ENCODE assay signal across 21 mouse cellular contexts in genomic region chr3:153414132-153414531, GRCm38 (mm10).
DNase-seq lines count a peak whose midpoint lies in the region; ATAC-seq lines count a peak whose summit lies in the region.
"Had no signal": no experiment of that assay in that cellular context is flagged by ENCODE, and none has a peak within 500 bp of the region (broad histone marks: within the 10 kb centered on the region; RNA-seq: fewer than 3 reads in every experiment).

No protein-coding gene starts in this region.

- ATAC-seq in frontal cortex, adult (ENCODE audit: low TSS enrichment), result peak; percentile 58
- ATAC-seq in hindbrain, embryonic 14.5 days (ENCODE audit: low FRiP score), result no peak
- ATAC-seq: CD4-positive, CD25-positive, alpha-beta regulatory T cell, adult 4 months; forebrain, embryonic 15.5 days; hindbrain, embryonic 16.5 days; intestine, embryonic 15.5 days had no signal

- H3K27ac ChIP-seq in hindbrain, embryonic 14.5 days, result no peak overlapping the region
- H3K27ac ChIP-seq: embryonic facial prominence, embryonic 12.5 days; embryonic facial prominence, embryonic 15.5 days; forebrain, embryonic 15.5 days; gastrocnemius, adult 2 months; hindbrain, embryonic 12.5 days; intestine, embryonic 15.5 days had no signal

- no peak overlapping the region for H3K4me2 ChIP-seq in hindbrain, embryonic 14.5 days (replicated peaks)
- H3K4me2 ChIP-seq: embryonic facial prominence, embryonic 12.5 days; embryonic facial prominence, embryonic 15.5 days; forebrain, embryonic 15.5 days; heart, embryonic 11.5 days; hindbrain, embryonic 12.5 days; intestine, embryonic 15.5 days had no signal

- no peaks in the 10 kb centered on the region; the same call in 1 of the 2 replicates for H3K4me1 ChIP-seq in hindbrain, embryonic 14.5 days (replicated peaks; ENCODE audit: control insufficient read depth, insufficient read depth, low read length)
- H3K4me1 ChIP-seq: embryonic facial prominence, embryonic 12.5 days; embryonic facial prominence, embryonic 15.5 days; forebrain, embryonic 15.5 days; intestine, embryonic 15.5 days had no signal

- H3K27me3 ChIP-seq in hindbrain, embryonic 14.5 days (ENCODE audit: control insufficient read depth, insufficient read depth, low read length), result no peaks in the 10 kb centered on the region
- H3K27me3 ChIP-seq: embryonic facial prominence, embryonic 12.5 days; embryonic facial prominence, embryonic 15.5 days; forebrain, embryonic 15.5 days; hindbrain, embryonic 12.5 days; intestine, embryonic 15.5 days had no signal

- H3K36me3 ChIP-seq in hindbrain, embryonic 14.5 days (replicated peaks; ENCODE audit: control insufficient read depth, insufficient read depth), result no peaks in the 10 kb centered on the region
- H3K36me3 ChIP-seq: embryonic facial prominence, embryonic 12.5 days; embryonic facial prominence, embryonic 15.5 days; forebrain, embryonic 15.5 days; hindbrain, embryonic 12.5 days; intestine, embryonic 15.5 days had no signal

- H3K9ac ChIP-seq in hindbrain, embryonic 14.5 days, result no peak overlapping the region
- H3K9ac ChIP-seq: embryonic facial prominence, embryonic 12.5 days; embryonic facial prominence, embryonic 15.5 days; forebrain, embryonic 15.5 days; hindbrain, embryonic 12.5 days; intestine, embryonic 15.5 days had no signal

- no peak overlapping the region for H3K4me3 ChIP-seq in hindbrain, embryonic 14.5 days (replicated peaks; ENCODE audit: low read length)
- H3K4me3 ChIP-seq: embryonic facial prominence, embryonic 12.5 days; embryonic facial prominence, embryonic 15.5 days; forebrain, embryonic 15.5 days; gastrocnemius, adult 2 months; hindbrain, embryonic 12.5 days; intestine, embryonic 15.5 days had no signal

- DNase-seq in frontal cortex, postnatal 36 days (ENCODE audit: low spot score in 2 of 2), result no peak
- DNase-seq in adrenal gland, adult 8-10 months, result peak; percentile 18
- DNase-seq in adrenal gland, postnatal 14 days, result peak; percentile 41
- DNase-seq in brain, adult 2 months (ENCODE audit: low read depth, low spot score), result peak; percentile 36
- no peak for DNase-seq in hindbrain, embryonic 14.5 days (ENCODE audit: low spot score)
- DNase-seq: cerebellum, adult 11 months; cerebellum, adult 2 months; cerebellum, adult 9-11 months; gastrocnemius, adult 2 months; gastrocnemius, postnatal 14 days; heart, adult 11 months; kidney, adult 18-20 months had no signal

- 79% methylated on average over 2 of the region's 2 CpGs for WGBS in hindbrain, embryonic 14.5 days

- no peaks in the 10 kb centered on the region for H3K9me3 ChIP-seq in hindbrain, embryonic 14.5 days (ENCODE audit: control insufficient read depth, low read length)
- H3K9me3 ChIP-seq: embryonic facial prominence, embryonic 12.5 days; embryonic facial prominence, embryonic 15.5 days; forebrain, embryonic 15.5 days; hindbrain, embryonic 12.5 days; intestine, embryonic 15.5 days had no signal

Comparison
In these comparisons a context has a peak if more than half of its experiments do, and no peak if none do; other contexts are left out.
1. DNase-seq: peak in adrenal gland, adult 8-10 months (single experiment), adrenal gland, postnatal 14 days (single experiment) and brain, adult 2 months (single experiment); none in frontal cortex, postnatal 36 days (0 of 2) and hindbrain, embryonic 14.5 days (single experiment).